Mouse (Mus musculus) heart, postnatal 0 days (tissue): Measurements from ENCODE around the gene Zfp213. TPM values are rescaled to one million over a fixed set of nuclear protein-coding genes. Genes with fewer than 3 reads are reported as not detected.

Experiments used
- ATAC-seq: fragments of 200-750 bp; cut with Nextera tagmentation; 2 replicates; pipeline ENCODE4 v1.8.0; 2017; ENCODE audit warnings: low read depth, moderate number of reproducible peaks, moderate library complexity; ENCODE audit not compliant: insufficient read depth
- DNase-seq: peaks from one replicate; pipeline ENCODE4 v3.0.0-alpha.2; 2016; ENCODE audit warnings: low spot score
- H3K27ac ChIP-seq: fragments of 300-500 bp; sonication (generic); 2 replicates; pipeline ENCODE4 v1.5.1; 2014; ENCODE audit warnings: low read depth, mild to moderate bottlenecking
- H3K27me3 ChIP-seq: fragments of 300-500 bp; sonication (generic); 2 replicates; pipeline ENCODE4 v1.6.1; 2014; ENCODE audit warnings: low read length, mixed read lengths; ENCODE audit not compliant: control insufficient read depth, insufficient read depth
- H3K36me3 ChIP-seq: fragments of 300-500 bp; sonication (generic); replicated peaks from 2 replicates; pipeline ENCODE4 v1.6.1; 2014; ENCODE audit warnings: low read length, mixed read lengths; ENCODE audit not compliant: control insufficient read depth, insufficient read depth
- H3K4me1 ChIP-seq: fragments of 300-500 bp; sonication (generic); 2 replicates; pipeline ENCODE4 v1.6.1; 2014; ENCODE audit warnings: antibody characterized with exemption; ENCODE audit not compliant: control insufficient read depth, insufficient read depth
- H3K4me2 ChIP-seq: fragments of 300-500 bp; sonication (generic); 2 replicates; pipeline ENCODE4 v1.6.1; 2014; ENCODE audit warnings: low read depth, mild to moderate bottlenecking, low read length, moderate library complexity
- H3K4me3 ChIP-seq: fragments of 300-500 bp; sonication (generic); 2 replicates; pipeline ENCODE4 v1.5.1; 2014; ENCODE audit warnings: low read depth, low read length
- H3K9ac ChIP-seq: fragments of 300-500 bp; sonication (generic); replicated peaks from 2 replicates; pipeline ENCODE4 v1.6.1; 2014; ENCODE audit warnings: low read depth, low read length, mixed read lengths
- H3K9me3 ChIP-seq: fragments of 300-500 bp; sonication (generic); replicated peaks from 2 replicates; pipeline ENCODE4 v1.6.1; 2016; ENCODE audit warnings: low read length; ENCODE audit not compliant: control insufficient read depth
- CTCF ChIP-seq: IDR thresholded peaks from 2 replicates; pipeline ENCODE4 v1.5.1; 2016; ENCODE audit warnings: antibody characterized with exemption, control low read depth, low read depth
- EP300 ChIP-seq: IDR thresholded peaks from 2 replicates; pipeline ENCODE4 v1.6.1; 2016; ENCODE audit warnings: antibody characterized with exemption, low read depth
- WGBS: fragments of 180-500 bp; shearing (Covaris S2); extraction: QIAGEN DNeasy Blood & Tissue Kit; methylation state at CpG from one replicate; pipeline ENCODE4 v1.1.7; 2014; 5-methylcytosine and 5-hydroxymethylcytosine counted together
- polyA plus RNA-seq: library from polyadenylated mRNA; unstranded; fragments of >200 nt; fragmentation: Nextera tagmentation; extraction: Ambion mirVana; gene quantifications from 2 replicates; pipeline ENCODE4 v1.2.1, GENCODE M21; 2015
- total RNA-seq: library from RNA; depleted of rRNA; stranded (reverse); fragments of >200 nt; gene quantifications from 2 replicates; pipeline ENCODE4 v1.2.3, GENCODE M21; 2014; ENCODE audit warnings: low replicate concordance; rRNA removed

Zfp213 gene
- total RNA-seq (12.6 and 21.4 TPM in 2 replicates), polyA plus RNA-seq (9.6 and 9.8 TPM in 2 replicates)

DNA sequence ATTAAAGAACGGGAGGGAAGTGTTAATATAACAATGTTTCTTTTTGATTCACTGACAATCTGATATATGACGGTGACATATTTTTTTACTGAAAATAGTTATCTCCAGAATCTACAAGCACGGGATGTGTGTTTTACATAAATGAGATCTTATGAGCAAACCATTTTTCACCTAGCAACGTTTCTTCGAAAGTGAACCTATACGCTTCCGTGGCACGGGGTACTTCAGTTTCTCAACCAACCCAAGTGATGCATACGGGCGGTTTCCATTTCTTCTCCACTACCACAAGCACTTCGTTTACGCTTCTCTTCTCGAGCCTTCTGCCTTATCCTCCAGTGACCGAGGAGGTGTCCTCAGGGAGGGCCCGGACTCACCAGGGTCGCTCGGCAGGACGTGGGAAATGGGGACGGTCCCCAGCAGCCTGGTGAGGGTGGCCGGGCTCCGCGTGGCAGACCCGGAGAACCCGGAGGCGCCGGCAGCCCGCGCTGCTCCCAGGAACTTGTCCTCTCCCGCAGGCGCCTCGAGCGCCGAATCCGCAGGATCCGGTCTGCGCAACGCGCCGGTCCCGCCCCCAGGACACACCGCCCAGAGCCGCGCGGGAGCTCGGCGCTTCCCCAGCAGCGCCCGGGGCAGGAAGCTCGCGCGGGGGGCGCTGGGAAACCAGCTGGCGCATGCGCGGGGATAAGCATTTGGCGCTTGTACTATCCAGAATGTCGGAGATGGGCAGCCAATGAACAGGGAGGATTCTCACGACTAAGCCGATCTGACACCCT lies at the start of gene Zfp213:
TSS of gene Zfp213 (minus strand) at position 644 of the 773 bp plus-strand sequence.
- Histone ChIP-seq H3K4me3 (peak within 1 kb of the TSS; percentile 76), H3K9ac (peak within 1 kb of the TSS; percentile 88), H3K9me3 (no peaks in the 10 kb centered on the region), H3K36me3 (peaks cover 19% of the 10 kb centered on the region), H3K27ac (peak within 1 kb of the TSS; percentile 94), H3K27me3 (no peaks in the 10 kb centered on the region), H3K4me1 (peaks cover 8% of the 10 kb centered on the region), H3K4me2 (peak within 1 kb of the TSS; percentile 75)
- DNase-seq (peak; percentile 97), ATAC-seq (peak; percentile 99)
- TF ChIP-seq EP300 (peak; percentile 28; the same call in 1 of the 2 replicates), CTCF (no peak)
- WGBS, result under 1% methylated on average over 59 of the region's 59 CpGs

GRCm38 (mm10) chr17:23610361-23610800 lies 46.3 kb upstream of the Zfp213 start:
- no peak overlapping the region for H3K4me2 ChIP-seq
- no peaks in the 10 kb centered on the region for H3K27me3 ChIP-seq
- H3K4me3 ChIP-seq, result no peak overlapping the region
- H3K27ac ChIP-seq, result no peak overlapping the region
- no peaks in the 10 kb centered on the region for H3K36me3 ChIP-seq
- H3K4me1 ChIP-seq, result no peaks in the 10 kb centered on the region
- no peaks in the 10 kb centered on the region for H3K9me3 ChIP-seq
- TF ChIP-seq EP300 (no peak), CTCF (peak; percentile 63)
- DNase-seq (no peak), ATAC-seq (peak; percentile 24; the same call in 1 of the 2 replicates)
- H3K9ac ChIP-seq, result no peak overlapping the region
- 77% methylated on average over 27 of the region's 28 CpGs for WGBS

- Histone ChIP-seq H3K27ac (no peak overlapping the region), H3K27me3 (no peaks in the 10 kb centered on the region), H3K36me3 (no peaks in the 10 kb centered on the region), H3K4me1 (no peaks in the 10 kb centered on the region), H3K4me2 (no peak overlapping the region), H3K4me3 (no peak overlapping the region), H3K9me3 (no peaks in the 10 kb centered on the region), H3K9ac (no peak overlapping the region)
- no peak for DNase-seq
- no peak for ATAC-seq
- 89% methylated on average over 24 of the region's 24 CpGs for WGBS
- no peak for TF ChIP-seq EP300
- no peak for TF ChIP-seq CTCF
These were observed 45.6 kb upstream of the Zfp213 start for GRCm38 (mm10) chr17:23609612-23610011.

DNA sequence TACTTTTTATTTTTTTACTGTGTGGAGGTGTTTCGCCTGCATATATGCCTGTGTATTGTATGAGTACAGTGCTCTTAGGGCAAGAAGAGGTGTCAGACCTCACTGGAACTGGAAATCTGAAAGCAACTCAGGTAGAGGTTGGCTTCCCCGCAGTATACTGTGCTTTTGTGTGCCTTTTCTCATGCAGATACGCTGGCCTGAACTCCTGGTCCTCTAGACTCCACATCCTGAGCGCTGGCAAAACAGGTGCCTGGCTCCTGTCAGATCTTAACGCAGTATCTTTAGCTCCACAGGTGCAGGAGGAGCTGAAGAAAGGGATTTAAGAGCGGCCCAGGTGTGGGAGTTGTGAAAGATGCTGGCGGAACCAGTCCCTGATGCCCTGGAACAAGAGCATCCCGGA lies 41.2 kb upstream of the Zfp213 start:
- no peak for DNase-seq
- Histone ChIP-seq H3K4me2 (no peak overlapping the region), H3K27ac (no peak overlapping the region), H3K4me1 (no peaks in the 10 kb centered on the region), H3K9me3 (no peaks in the 10 kb centered on the region), H3K4me3 (no peak overlapping the region), H3K27me3 (no peaks in the 10 kb centered on the region), H3K36me3 (no peaks in the 10 kb centered on the region), H3K9ac (no peak overlapping the region)
- no peak for ATAC-seq
- TF ChIP-seq CTCF (no peak), EP300 (no peak)
- WGBS, result 76% methylated on average over 8 of the region's 8 CpGs

GRCm38 (mm10) chr17:23604394-23604793 lies 40.4 kb upstream of the Zfp213 start:
- Histone ChIP-seq H3K4me2 (no peak overlapping the region), H3K4me3 (no peak overlapping the region), H3K36me3 (no peaks in the 10 kb centered on the region), H3K9ac (no peak overlapping the region), H3K9me3 (no peaks in the 10 kb centered on the region), H3K27me3 (no peaks in the 10 kb centered on the region), H3K4me1 (peaks cover 5% of the 10 kb centered on the region; the same call in 1 of the 2 replicates), H3K27ac (no peak overlapping the region)
- ATAC-seq (no peak), DNase-seq (no peak)
- TF ChIP-seq CTCF, result peak; percentile 19; the same call in 1 of the 2 replicates
- no peak for TF ChIP-seq EP300
- 67% methylated on average over 7 of the region's 7 CpGs for WGBS
